Mouse (Mus musculus) cerebellum, postnatal 4 days (tissue): ENCODE measurements around the gene Prcp.

Experiments
- DNase-seq, 2 experiments: peaks; one replicate each; pipeline ENCODE4 v3.0.0; 2022; ENCODE audit warnings: low spot score in 2 of 2, mixed read lengths in 1 of 2

Gene Prcp

GRCm38 (mm10) chr7:92874116-92874675 is at the start of gene Prcp, which contains the start of gene Ddias:
TSS of gene Prcp (plus strand) at chr7:92874470.
TSS of gene Ddias (minus strand) at chr7:92874247.
- peak; percentile 92 to 96 for DNase-seq

GRCm38 (mm10) chr7:92826248-92826647 is 48.0 kb upstream of the Prcp start:
- DNase-seq = no peak

DNA sequence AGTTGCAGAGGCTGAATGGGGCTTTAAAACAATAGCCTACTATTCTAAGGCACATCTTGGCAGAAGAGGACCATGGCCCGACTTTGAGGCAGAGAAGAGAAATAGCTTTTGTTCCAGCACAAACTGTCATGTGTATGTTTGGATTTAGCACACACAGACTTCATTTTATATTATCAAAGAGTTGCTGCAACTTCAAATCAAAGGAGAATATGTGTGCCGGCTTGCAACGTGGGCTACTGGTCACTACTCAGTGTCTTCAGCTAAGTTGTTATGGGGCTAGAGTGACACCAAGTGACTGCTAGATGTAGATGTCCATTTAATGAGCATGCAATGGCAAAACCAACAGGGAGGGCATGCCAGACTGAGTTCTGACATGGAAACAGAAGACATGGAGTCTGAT is 46.3 kb upstream of the Prcp start:
- DNase-seq = no peak

DNA sequence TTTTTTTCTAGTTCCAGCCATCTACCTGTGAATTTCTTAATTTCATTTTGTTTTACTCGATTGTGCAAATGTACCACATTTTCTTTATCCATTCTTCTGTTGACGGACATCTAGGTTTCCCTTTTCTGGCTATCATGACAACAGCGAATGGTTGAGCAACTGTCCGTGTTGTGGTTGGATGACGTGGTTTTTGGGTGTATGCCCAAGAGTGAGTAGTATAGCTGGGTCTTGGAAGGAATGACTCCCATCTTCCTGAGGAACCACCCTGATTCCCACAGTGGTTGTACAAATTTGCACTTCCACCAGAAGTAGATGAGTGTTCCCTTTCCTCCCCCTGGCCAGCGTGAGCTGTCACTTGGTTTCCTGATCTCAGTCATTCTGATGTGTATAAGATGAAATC is 41.9 kb upstream of the Prcp start:
- no peak for DNase-seq

DNA sequence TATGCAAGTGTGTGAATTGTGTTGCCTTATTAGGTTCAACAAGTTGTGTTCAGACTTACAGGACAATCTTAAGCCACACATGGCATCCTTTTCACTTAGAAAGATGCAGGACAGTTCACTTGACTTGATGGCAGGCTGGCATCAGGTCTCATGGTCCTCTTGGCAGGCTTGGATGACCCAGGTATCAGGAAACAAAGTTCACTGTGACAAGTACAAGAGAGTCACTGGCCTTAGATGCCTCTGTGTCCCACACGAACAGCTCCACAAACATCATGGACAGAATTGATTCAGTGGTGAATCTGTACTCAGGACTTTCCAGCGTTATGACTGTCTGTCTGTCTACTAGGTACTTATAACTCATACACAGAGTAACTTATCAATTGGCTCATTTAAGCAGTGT is 39.9 kb upstream of the Prcp start:
- no peak for DNase-seq

- no peak for DNase-seq
These were observed 37.8 kb upstream of the Prcp start for GRCm38 (mm10) chr7:92836447-92836846.

DNA sequence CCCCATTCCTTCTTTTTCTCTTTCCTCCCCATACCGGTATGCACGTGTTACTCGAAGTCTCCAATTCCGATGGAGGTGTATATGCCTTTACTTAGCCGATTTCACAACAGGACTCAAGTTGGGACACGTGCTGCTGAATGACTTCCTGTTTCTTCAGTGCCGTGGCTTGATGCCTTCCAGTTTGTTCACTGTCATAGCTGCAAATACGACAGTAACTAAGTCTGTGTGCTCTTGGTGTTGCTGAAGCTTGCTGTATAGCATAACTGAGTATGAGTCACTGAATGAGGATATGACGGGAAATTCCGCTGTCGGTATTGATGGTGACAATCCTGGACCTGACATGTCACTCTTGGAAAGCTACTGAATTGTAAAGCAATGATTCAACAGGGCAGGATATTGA is 37.0 kb upstream of the Prcp start:
- DNase-seq = no peak

GRCm38 (mm10) chr7:92837907-92838306 is 36.4 kb upstream of the Prcp start:
- DNase-seq = no peak

DNA sequence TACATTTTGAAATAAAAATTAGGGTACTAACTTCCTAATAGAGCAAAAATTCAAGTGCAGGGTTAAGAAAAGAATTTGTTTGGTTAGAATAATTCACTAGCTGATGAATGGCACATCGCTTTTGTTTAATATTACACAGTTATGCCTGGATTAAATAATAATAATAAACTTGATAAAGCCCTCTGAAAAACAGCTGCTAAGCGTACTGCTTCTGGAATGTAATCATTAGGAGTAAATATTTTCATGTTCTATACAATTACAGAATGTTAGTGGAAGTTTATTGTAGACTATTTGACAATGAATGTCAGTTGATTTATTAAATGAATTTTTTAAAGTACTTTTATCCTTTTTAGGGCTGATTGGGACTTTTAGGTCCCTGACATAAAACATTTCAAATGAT is 32.0 kb upstream of the Prcp start:
- no peak for DNase-seq

DNA sequence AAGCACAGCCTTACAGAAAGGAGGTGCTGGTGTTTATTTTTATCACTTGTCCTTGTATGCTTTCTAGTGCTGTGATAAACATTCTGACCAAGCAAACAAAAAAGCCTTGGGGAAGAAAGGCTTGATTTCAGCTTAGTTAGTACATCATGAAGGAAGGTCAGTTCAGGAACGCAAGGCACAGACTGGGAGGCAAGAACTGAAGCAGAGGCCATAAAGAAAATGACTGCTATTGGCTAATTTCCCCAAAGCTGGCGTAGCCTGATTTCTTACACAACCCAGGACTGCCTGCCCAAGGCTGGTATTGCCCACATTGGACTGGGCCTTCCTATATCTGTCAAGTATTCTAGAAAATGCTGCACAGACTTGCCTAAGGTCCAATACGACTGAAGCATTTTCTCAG is 26.0 kb upstream of the Prcp start:
- no peak for DNase-seq

- DNase-seq = no peak
These were observed 7.7 kb upstream of the Prcp start for GRCm38 (mm10) chr7:92866526-92866925.

DNA sequence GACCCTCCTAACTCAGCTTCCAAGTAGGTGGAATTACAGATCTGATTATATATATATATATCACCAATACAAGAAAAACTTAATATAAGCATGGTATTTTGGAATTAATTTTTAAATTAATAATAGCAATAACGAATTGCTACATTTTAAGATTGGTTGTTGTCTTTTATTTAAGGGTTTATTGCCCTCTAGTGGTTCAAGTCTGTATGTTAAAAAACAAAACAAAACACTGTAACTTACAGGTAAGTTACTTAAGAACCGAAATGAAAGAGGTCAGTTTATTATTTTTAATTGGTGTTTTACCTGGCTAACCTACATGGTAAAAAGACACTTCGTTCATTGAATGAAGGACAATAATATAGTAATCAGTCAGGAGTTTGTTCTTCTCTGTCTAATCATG is 4.1 kb upstream of the Prcp start:
- no peak for DNase-seq

GRCm38 (mm10) chr7:92871596-92871995 is 2.7 kb upstream of the Prcp start:
- no peak for DNase-seq

GRCm38 (mm10) chr7:92874761-92875408 is 615 bp downstream of the Prcp start:
- DNase-seq = peak; percentile 55 to 79

GRCm38 (mm10) chr7:92876066-92876465 is 1.8 kb downstream of the Prcp start:
- DNase-seq = no peak

DNA sequence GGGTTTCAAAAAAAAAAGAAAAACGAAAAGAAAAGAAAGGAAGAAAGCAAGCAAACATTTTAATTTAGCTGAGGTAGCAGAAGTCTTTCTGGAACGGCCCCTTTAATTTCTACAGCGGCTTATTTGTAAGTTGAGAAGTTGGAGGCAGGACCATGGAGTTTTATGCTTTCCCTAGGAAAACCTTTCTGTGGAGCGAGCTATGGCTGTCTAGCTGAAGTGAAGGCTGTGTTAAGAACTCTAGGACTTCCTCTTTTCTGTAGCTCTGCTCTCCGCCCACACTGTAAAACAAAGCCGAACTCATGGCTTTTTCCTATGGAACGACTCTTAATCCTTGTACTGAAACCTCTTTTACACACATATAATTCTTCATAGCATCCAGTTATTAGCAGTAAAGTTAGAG is 2.3 kb downstream of the Prcp start:
- no peak for DNase-seq

GRCm38 (mm10) chr7:92878575-92879285 is 4.5 kb downstream of the Prcp start:
- DNase-seq = no peak

- no peak for DNase-seq
These were observed 9.8 kb downstream of the Prcp start for GRCm38 (mm10) chr7:92883850-92884716.

DNA sequence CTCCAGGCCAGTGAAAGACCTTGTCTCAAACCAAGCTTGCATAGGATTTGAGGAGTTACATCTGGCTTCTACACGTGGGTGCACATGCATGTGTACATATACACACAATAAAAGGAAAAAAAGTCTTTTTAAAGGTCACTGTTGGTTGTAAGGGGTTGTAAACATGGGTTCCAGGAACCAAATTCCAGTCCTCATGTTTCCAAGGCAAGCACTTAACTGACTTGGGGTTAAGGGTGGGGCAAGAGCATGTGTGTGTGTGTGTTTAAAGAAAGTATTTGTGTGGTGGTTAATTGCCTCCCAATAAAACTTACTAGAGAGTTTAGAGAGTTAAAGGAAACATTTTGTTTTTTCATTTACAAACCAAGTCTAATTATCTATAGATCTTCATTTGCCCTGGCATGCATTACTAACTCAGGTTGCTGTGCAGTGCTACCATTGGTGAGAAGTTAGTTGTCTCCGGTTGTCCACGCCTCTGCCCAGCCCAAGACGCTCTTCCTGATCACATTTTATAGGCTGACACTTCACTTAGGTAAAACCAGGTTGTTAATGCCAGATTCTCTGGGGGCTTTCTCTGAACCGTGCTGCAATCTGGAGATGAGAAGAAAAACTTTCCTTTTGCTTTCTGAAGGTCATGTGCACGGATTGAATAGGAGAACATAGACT is 10.9 kb downstream of the Prcp start:
- no peak for DNase-seq

DNA sequence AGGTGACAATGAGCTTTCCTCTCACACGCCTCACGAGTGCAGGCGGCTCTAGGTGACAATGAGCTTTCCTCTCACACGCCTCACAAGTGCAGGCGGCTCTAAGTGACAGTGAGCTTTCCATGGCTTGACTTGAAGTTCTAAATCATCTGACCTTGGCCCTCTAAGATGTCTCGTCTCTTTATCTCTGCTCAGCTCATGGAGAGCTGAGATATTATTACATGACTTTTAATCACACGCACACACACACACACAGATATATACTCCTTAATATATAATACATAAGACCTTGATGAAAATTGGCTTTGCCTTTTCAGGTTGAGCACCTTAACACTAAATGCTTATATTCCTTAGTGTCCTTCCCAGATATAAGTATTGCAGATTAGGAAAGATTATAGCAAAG is 12.5 kb downstream of the Prcp start:
- no peak for DNase-seq

DNA sequence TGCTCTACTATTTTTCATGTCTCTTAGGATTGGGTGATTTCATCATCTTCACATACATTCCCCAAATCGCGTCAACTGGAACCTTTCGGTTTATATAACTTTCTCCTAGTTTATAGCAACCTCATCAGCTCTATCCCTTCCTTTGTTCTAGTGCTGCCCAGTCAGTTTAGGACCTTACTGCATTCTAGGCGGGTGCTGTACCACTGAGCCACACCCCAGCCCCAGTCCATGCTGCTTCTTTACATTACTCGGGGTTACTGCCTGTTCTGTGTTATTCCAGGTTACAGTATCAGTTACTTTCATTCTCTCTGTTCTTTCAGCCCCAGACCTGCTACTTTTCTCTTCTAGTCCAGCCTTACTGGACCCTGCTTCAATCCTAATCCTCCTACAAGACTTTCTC is 13.0 kb downstream of the Prcp start:
- no peak for DNase-seq

DNA sequence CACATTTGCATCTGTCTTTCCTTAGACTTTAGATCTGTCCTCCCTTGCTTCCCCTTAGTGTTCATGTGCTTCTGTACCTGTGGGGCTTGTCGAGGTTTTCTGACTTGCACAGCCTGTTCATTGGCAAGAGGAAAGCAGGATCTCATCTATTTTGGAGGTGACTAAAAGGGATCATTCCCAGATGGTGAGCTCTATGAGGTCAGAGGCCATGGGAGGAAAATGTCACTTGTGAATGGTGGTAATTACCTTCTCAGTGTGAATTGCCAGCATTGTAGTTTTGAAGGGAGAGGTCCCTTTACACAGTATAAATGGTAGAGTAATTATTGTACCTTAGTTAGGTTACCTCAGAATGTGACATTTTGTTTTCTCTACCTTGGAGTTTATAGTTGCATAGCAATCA is 15.9 kb downstream of the Prcp start:
- no peak for DNase-seq
